Mouse (Mus musculus) c-Kit-positive CD71-positive TER-119-negative erythroid progenitor cells, embryonic 14.5 days (primary cell): ENCODE measurements around the gene Apoc1.

Experiments used
- DNase-seq: peaks from one replicate; pipeline ENCODE4 v3.0.0-alpha.2; 2013; ENCODE audit warnings: low read depth

Gene Apoc1

GRCm38 (mm10) chr7:19691873-19692865, at the start of gene Apoc1:
Gene Apoc1 (minus strand): TSS chr7:19692660.
- DNase-seq, result no peak

- DNase-seq, result no peak
Observed at GRCm38 (mm10) chr7:19741329-19742031, 49.0 kb upstream of the Apoc1 start.

- DNase-seq, result no peak
Observed at GRCm38 (mm10) chr7:19740269-19740668, 47.8 kb upstream of the Apoc1 start.

- DNase-seq, result peak; percentile 27
Observed at GRCm38 (mm10) chr7:19738771-19739170, 46.3 kb upstream of the Apoc1 start.

- DNase-seq, result peak; percentile 78
Observed at GRCm38 (mm10) chr7:19736389-19737057, 44.1 kb upstream of the Apoc1 start.

- no peak for DNase-seq
Observed at GRCm38 (mm10) chr7:19734178-19734666, 41.8 kb upstream of the Apoc1 start.

- no peak for DNase-seq
Observed at GRCm38 (mm10) chr7:19726541-19726940, 34.1 kb upstream of the Apoc1 start.

- DNase-seq, result no peak
Observed at GRCm38 (mm10) chr7:19724167-19724566, 31.7 kb upstream of the Apoc1 start.

- no peak for DNase-seq
Observed at GRCm38 (mm10) chr7:19722754-19723195, 30.3 kb upstream of the Apoc1 start.

- no peak for DNase-seq
Observed at GRCm38 (mm10) chr7:19719200-19719599, 26.7 kb upstream of the Apoc1 start.

GRCm38 (mm10) chr7:19718297-19718952, 26.0 kb upstream of the Apoc1 start:
- no peak for DNase-seq

- no peak for DNase-seq
Observed at GRCm38 (mm10) chr7:19717346-19717745, 24.9 kb upstream of the Apoc1 start.

GRCm38 (mm10) chr7:19716822-19717221, 24.4 kb upstream of the Apoc1 start:
- DNase-seq, result no peak

- DNase-seq, result no peak
Observed at GRCm38 (mm10) chr7:19716055-19716682, 23.7 kb upstream of the Apoc1 start.

GRCm38 (mm10) chr7:19715239-19716054, 23.0 kb upstream of the Apoc1 start, which contains the start of gene Tomm40:
Gene Tomm40 (minus strand): TSS chr7:19715438.
- DNase-seq, result peak; percentile 100

GRCm38 (mm10) chr7:19714836-19715235, 22.4 kb upstream of the Apoc1 start:
- DNase-seq, result no peak

- DNase-seq, result no peak
Observed at GRCm38 (mm10) chr7:19713598-19713997, 21.1 kb upstream of the Apoc1 start.

- DNase-seq, result no peak
Observed at GRCm38 (mm10) chr7:19713196-19713595, 20.7 kb upstream of the Apoc1 start.

- no peak for DNase-seq
Observed at GRCm38 (mm10) chr7:19712414-19712813, 20.0 kb upstream of the Apoc1 start.

GRCm38 (mm10) chr7:19710650-19711049, 18.2 kb upstream of the Apoc1 start:
- DNase-seq, result no peak
